Mouse (Mus musculus) heart, embryonic 15.5 days (tissue): Measurements from ENCODE around the gene Nfasc. TPM values are rescaled to one million over a fixed set of nuclear protein-coding genes. Genes with fewer than 3 reads are reported as not detected.

ENCODE experiments used
- ATAC-seq: fragments of 200-750 bp; cut with Nextera tagmentation; replicated peaks from 2 replicates; pipeline ENCODE4 v1.8.0; 2017; ENCODE audit warnings: low read depth, moderate TSS enrichment; ENCODE audit not compliant: insufficient number of reproducible peaks, insufficient read depth, low FRiP score
- H3K27ac ChIP-seq: fragments of 300-500 bp; sonication (generic); 2 replicates; pipeline ENCODE4 v1.5.1; 2015; ENCODE audit warnings: mild to moderate bottlenecking, inconsistent platforms
- H3K27me3 ChIP-seq: fragments of 300-500 bp; sonication (generic); 2 replicates; pipeline ENCODE4 v1.6.1; 2015; ENCODE audit warnings: inconsistent platforms
- H3K36me3 ChIP-seq: fragments of 300-500 bp; sonication (generic); 2 replicates; pipeline ENCODE4 v1.6.1; 2015; ENCODE audit warnings: mild to moderate bottlenecking, inconsistent platforms
- H3K4me1 ChIP-seq: fragments of 300-500 bp; sonication (generic); replicated peaks from 2 replicates; pipeline ENCODE4 v1.6.1; 2015; ENCODE audit warnings: inconsistent platforms
- H3K4me2 ChIP-seq: fragments of 300-500 bp; sonication (generic); 2 replicates; pipeline ENCODE4 v1.6.1; 2015; ENCODE audit warnings: inconsistent platforms, mild to moderate bottlenecking, moderate library complexity
- H3K4me3 ChIP-seq: fragments of 300-500 bp; sonication (generic); 2 replicates; pipeline ENCODE4 v1.5.1; 2015; ENCODE audit warnings: mild to moderate bottlenecking, inconsistent platforms
- H3K9ac ChIP-seq: fragments of 300-500 bp; sonication (generic); 2 replicates; pipeline ENCODE4 v1.6.1; 2015; ENCODE audit warnings: mild to moderate bottlenecking, inconsistent platforms
- H3K9me3 ChIP-seq: fragments of 300-500 bp; sonication (generic); replicated peaks from 2 replicates; pipeline ENCODE4 v1.6.1; 2016; ENCODE audit warnings: inconsistent platforms
- WGBS: fragments of 180-500 bp; shearing (Covaris S2); methylation state at CpG from one replicate; pipeline ENCODE4 v1.1.7; 2015; ENCODE audit warnings: mixed read lengths; 5-methylcytosine and 5-hydroxymethylcytosine counted together
- polyA plus RNA-seq: library from polyadenylated mRNA; unstranded; fragments of >200 nt; fragmentation: Nextera tagmentation; extraction: Ambion mirVana; gene quantifications from 2 replicates; pipeline ENCODE4 v1.2.1, GENCODE M21; 2015

The Nfasc gene
- polyA plus RNA-seq, 1 experiment from 2014 or later = 0.28 TPM

DNA sequence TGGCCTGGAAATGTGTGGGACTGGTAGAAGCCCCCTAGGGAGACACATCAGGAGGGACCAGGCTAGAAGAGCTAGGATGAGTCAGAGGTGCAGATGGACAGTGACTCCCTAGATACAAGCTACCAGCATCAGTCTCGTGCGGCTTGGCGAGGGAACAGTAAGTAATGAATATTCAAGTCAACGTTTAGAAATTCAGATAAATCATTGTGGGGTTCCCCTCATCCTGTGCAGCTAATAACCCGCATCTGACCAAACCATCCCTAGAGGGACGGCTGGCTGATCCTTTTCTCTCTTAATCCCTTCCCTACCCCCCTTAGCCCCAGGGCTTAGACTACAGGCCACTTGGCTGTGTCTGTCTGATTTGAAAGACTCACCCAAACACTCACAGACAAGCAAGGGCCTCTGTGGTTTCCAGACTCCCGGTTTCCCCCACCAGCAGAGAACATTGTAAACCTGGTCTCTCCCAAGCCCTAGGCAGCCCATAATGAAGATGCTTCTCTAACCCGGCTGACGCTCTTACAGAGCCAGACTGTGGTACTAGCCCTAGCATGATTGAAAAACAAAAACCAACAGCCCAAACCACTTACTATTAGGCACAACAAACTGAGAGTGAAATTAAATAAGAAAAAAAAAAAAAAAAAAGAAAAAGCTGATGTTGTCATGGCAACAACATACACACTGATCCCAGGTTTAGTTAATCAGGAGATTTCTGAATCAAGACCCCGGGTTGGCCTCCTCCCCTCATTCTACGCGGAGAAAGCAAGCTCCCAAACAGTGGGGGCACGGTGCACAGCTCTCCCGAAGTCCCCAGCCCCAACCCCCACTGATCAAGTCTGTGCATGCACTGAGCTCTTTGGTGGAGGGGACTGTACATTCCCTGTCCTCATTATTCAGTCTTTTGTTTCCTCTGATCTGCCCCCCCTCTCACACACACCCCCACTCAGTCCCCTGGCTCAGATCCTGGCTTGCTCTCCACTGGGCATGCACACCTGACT, 159.5 kb downstream of the Nfasc start:
- H3K27ac ChIP-seq = no peak overlapping the region
- 0 out of 2 replicates have a peak, but pooled peaks cover 5% of the 10 kb centered on the region for H3K27me3 ChIP-seq
- H3K9ac ChIP-seq = no peak overlapping the region
- H3K4me1 ChIP-seq = 0 out of 2 replicates have a peak, but pooled peaks cover 3% of the 10 kb centered on the region
- no peaks in the 10 kb centered on the region for H3K9me3 ChIP-seq
- H3K4me2 ChIP-seq = no peak overlapping the region
- H3K36me3 ChIP-seq = no peaks in the 10 kb centered on the region
- no peak for ATAC-seq
- WGBS = 66% methylated on average over 14 of the region's 14 CpGs
- H3K4me3 ChIP-seq = no peak overlapping the region

DNA sequence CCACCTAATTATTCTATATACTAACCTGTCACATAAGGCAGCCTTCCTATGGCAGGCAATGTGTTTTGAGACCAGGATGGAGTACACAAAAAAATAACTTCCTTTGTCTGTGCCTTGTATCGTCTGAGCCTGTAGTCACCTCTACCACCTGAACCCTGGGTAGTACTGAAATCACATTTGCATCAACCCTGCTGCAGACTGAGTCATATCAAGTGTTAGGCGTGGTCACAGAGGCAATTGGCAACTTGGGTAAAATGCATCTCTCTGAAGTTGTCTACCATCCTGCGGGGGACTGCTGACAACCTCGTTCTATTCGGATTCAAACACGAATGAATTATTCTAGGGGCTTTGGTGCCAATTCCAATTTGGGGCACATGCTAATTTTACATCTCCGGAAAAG, 161.5 kb downstream of the Nfasc start:
- H3K4me2 ChIP-seq = no peak overlapping the region
- no peak for ATAC-seq
- H3K27ac ChIP-seq = no peak overlapping the region
- H3K4me3 ChIP-seq = no peak overlapping the region
- 89% methylated on average over 7 of the region's 7 CpGs for WGBS
- H3K9ac ChIP-seq = no peak overlapping the region
- 0 out of 2 replicates have a peak, but pooled peaks cover 5% of the 10 kb centered on the region for H3K27me3 ChIP-seq
- H3K9me3 ChIP-seq = no peaks in the 10 kb centered on the region
- H3K4me1 ChIP-seq = no peaks in the 10 kb centered on the region
- H3K36me3 ChIP-seq = no peaks in the 10 kb centered on the region

DNA sequence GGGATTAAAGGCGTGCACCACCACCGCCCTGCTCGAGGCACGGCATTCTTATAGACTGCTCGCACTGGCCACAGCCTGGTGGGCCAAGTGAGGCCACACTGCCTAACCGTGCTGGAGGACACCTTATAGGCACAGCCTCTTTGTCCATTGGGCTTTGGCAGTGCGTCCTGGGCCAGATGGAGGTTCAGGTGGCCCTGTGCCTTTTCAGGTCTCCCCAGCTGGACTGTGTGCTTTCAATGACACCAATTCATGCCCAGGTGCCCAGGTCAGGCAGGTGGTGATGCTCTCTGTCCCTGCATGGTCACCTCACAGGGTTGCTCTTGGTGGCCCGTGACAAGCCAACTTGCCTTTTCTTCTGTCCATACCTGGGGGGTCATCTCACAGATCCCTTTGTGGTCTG, 164.8 kb downstream of the Nfasc start:
- no peak for ATAC-seq
- Histone ChIP-seq H3K27ac (no peak overlapping the region), H3K4me2 (no peak overlapping the region), H3K4me1 (no peaks in the 10 kb centered on the region), H3K9me3 (no peaks in the 10 kb centered on the region), H3K9ac (no peak overlapping the region), H3K27me3 (0 out of 2 replicates have a peak, but pooled peaks cover 5% of the 10 kb centered on the region), H3K36me3 (no peaks in the 10 kb centered on the region), H3K4me3 (no peak overlapping the region)
- 89% methylated on average over 8 of the region's 8 CpGs for WGBS

- H3K9me3 ChIP-seq = no peaks in the 10 kb centered on the region
- H3K27me3 ChIP-seq = no peaks in the 10 kb centered on the region
- WGBS = 87% methylated on average over 7 of the region's 7 CpGs
- H3K36me3 ChIP-seq = no peaks in the 10 kb centered on the region
- no peak overlapping the region for H3K9ac ChIP-seq
- no peak for ATAC-seq
- H3K4me3 ChIP-seq = no peak overlapping the region
- no peaks in the 10 kb centered on the region for H3K4me1 ChIP-seq
- H3K4me2 ChIP-seq = no peak overlapping the region
- H3K27ac ChIP-seq = no peak overlapping the region
Measured at GRCm38 (mm10) chr1:132572851-132573250, 168.7 kb downstream of the Nfasc start.

- no peak for ATAC-seq
- no peak overlapping the region for H3K4me3 ChIP-seq
- no peak overlapping the region for H3K4me2 ChIP-seq
- no peaks in the 10 kb centered on the region for H3K4me1 ChIP-seq
- H3K36me3 ChIP-seq = no peaks in the 10 kb centered on the region
- WGBS = 88% methylated on average over 1 of the region's 1 CpGs
- H3K27me3 ChIP-seq = no peaks in the 10 kb centered on the region
- H3K27ac ChIP-seq = no peak overlapping the region
- H3K9me3 ChIP-seq = no peaks in the 10 kb centered on the region
- no peak overlapping the region for H3K9ac ChIP-seq
Measured at GRCm38 (mm10) chr1:132571613-132572012, 170.0 kb downstream of the Nfasc start.

- no peak overlapping the region for H3K4me2 ChIP-seq
- 76% methylated on average over 8 of the region's 8 CpGs for WGBS
- no peaks in the 10 kb centered on the region for H3K36me3 ChIP-seq
- H3K4me3 ChIP-seq = no peak overlapping the region
- H3K27ac ChIP-seq = no peak overlapping the region
- H3K4me1 ChIP-seq = peaks cover 3% of the 10 kb centered on the region; the same call in 1 of the 2 replicates
- H3K9me3 ChIP-seq = no peaks in the 10 kb centered on the region
- no peak overlapping the region for H3K9ac ChIP-seq
- H3K27me3 ChIP-seq = no peaks in the 10 kb centered on the region
- ATAC-seq = no peak
Measured at GRCm38 (mm10) chr1:132570906-132571305, 170.7 kb downstream of the Nfasc start.

- H3K9me3 ChIP-seq = no peaks in the 10 kb centered on the region
- no peak overlapping the region for H3K27ac ChIP-seq
- ATAC-seq = no peak
- H3K27me3 ChIP-seq = no peaks in the 10 kb centered on the region
- peaks cover 4% of the 10 kb centered on the region; the same call in 1 of the 2 replicates for H3K4me1 ChIP-seq
- no peaks in the 10 kb centered on the region for H3K36me3 ChIP-seq
- no peak overlapping the region for H3K9ac ChIP-seq
- H3K4me2 ChIP-seq = no peak overlapping the region
- no peak overlapping the region for H3K4me3 ChIP-seq
- 88% methylated on average over 15 of the region's 15 CpGs for WGBS
Measured at GRCm38 (mm10) chr1:132570068-132570780, 171.4 kb downstream of the Nfasc start.

- Histone ChIP-seq H3K4me3 (no peak overlapping the region), H3K27ac (no peak overlapping the region), H3K9ac (no peak overlapping the region), H3K36me3 (no peaks in the 10 kb centered on the region), H3K4me2 (no peak overlapping the region), H3K9me3 (no peaks in the 10 kb centered on the region), H3K27me3 (no peaks in the 10 kb centered on the region), H3K4me1 (peaks cover 4% of the 10 kb centered on the region; the same call in 1 of the 2 replicates)
- no peak for ATAC-seq
- WGBS = 79% methylated on average over 9 of the region's 9 CpGs
Measured at GRCm38 (mm10) chr1:132569516-132569915, 172.1 kb downstream of the Nfasc start.

DNA sequence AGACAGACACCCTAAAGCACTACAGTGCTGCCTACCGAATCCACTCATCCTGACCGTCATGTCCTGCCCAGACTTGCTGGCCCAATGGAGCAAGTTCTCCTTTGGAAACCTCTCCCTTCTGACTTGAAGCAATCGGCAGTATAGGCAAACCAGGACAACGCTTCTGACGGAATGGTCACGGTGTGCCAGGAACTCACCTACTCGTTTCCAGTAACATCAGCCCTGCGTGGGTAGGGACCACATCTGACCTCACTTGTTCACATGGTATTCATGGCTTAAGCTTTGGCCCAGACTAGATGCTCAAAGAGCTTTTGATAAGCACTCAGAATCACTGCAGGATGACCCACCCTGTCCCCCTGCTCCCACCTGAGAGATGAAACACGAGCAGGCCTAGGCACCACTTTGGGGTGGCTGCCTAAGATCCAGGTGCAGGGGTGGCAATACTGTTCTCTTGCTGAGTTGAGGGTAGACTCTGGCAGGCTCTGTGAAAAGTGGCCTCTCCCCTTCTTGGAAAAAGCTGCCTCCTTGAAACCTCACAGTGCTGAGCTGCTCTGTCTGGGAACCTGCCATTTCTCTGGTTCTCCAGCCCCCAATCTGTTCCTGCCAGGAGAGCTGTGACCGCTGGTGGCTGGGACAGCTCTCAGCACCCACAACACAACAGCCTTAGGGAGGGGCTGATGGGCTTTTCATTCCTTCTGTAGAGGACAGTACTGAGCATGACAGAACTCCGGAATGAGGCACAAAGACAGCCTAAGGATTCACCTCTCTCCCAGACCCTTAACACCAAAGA, 174.1 kb downstream of the Nfasc start:
- Histone ChIP-seq H3K4me1 (peaks cover 4% of the 10 kb centered on the region; the same call in 1 of the 2 replicates), H3K27me3 (peaks cover 3% of the 10 kb centered on the region; the same call in 1 of the 2 replicates), H3K27ac (no peak overlapping the region), H3K9ac (no peak overlapping the region), H3K4me3 (no peak overlapping the region), H3K4me2 (no peak overlapping the region), H3K9me3 (no peaks in the 10 kb centered on the region), H3K36me3 (no peaks in the 10 kb centered on the region)
- ATAC-seq = no peak
- WGBS = 74% methylated on average over 11 of the region's 11 CpGs

DNA sequence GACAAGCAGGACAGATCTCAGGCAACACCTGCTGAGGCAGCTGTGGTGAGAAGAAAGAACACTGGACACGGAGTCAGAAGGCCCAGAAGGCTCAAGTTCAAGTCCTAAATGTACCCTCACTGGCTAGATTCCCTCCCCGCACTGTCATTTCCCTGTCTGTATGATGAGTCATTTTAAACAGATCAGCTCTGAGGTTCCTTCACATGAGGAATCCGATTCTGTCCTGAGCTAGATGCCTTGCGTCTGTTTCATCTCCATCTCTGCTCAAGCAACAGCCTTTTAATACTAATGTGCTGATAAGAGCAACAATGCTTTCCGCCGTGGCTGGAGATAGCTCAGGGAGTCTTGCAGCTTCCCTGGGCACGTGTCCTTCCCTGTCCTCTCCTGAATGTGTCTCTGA, 175.8 kb downstream of the Nfasc start:
- 26% methylated on average over 7 of the region's 7 CpGs for WGBS
- peaks cover 11% of the 10 kb centered on the region; the same call in 1 of the 2 replicates for H3K27me3 ChIP-seq
- H3K4me1 ChIP-seq = peaks cover 8% of the 10 kb centered on the region
- no peak for ATAC-seq
- no peak overlapping the region for H3K4me3 ChIP-seq
- no peaks in the 10 kb centered on the region for H3K36me3 ChIP-seq
- H3K9me3 ChIP-seq = no peaks in the 10 kb centered on the region
- no peak overlapping the region for H3K9ac ChIP-seq
- no peak overlapping the region for H3K27ac ChIP-seq
- H3K4me2 ChIP-seq = no peak overlapping the region

DNA sequence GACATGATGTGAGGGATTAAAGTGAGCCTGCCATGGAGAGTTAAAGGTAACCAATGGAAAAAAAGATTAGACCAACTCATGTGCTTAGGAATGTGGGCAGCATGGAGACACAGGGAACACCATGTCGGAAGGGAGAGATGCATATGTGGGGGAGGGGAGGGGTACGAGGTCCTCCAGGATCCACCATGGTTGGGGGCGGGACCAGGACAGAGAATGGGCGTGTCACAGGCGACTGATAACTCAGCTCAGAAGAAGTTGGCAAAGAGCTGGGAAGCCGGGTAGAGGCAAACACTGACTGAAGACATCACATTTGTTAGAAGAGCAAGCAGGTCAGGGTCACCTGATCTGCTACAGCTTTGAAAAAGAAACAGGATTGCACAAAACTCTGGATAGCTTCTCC, 176.7 kb downstream of the Nfasc start:
- 25% methylated on average over 6 of the region's 6 CpGs for WGBS
- Histone ChIP-seq H3K36me3 (no peaks in the 10 kb centered on the region), H3K9ac (no peak overlapping the region), H3K27me3 (peaks cover 16% of the 10 kb centered on the region; the same call in 1 of the 2 replicates), H3K4me1 (peaks cover 8% of the 10 kb centered on the region), H3K4me3 (no peak overlapping the region), H3K4me2 (no peak overlapping the region), H3K27ac (no peak overlapping the region), H3K9me3 (no peaks in the 10 kb centered on the region)
- no peak for ATAC-seq
